Mouse (Mus musculus) heart, adult 8-10 months (tissue): ENCODE measurements around the gene Dync1li2. TPM values are rescaled to one million over a fixed set of nuclear protein-coding genes. Genes with fewer than 3 reads are reported as not detected.

Source experiments
- DNase-seq: peaks from one replicate; pipeline ENCODE4 v3.0.0; 2022; ENCODE audit warnings: low spot score
- total RNA-seq, 4 experiments: library from RNA; stranded (reverse); gene quantifications; 2 replicates each; pipeline ENCODE4 v1.2.4; 2022

The Dync1li2 gene
- total RNA-seq = 100 to 1,000 TPM in 2 of 4 experiments, 10 to 100 TPM in 2; 80.4 to 113 (median 96.5) TPM

DNA sequence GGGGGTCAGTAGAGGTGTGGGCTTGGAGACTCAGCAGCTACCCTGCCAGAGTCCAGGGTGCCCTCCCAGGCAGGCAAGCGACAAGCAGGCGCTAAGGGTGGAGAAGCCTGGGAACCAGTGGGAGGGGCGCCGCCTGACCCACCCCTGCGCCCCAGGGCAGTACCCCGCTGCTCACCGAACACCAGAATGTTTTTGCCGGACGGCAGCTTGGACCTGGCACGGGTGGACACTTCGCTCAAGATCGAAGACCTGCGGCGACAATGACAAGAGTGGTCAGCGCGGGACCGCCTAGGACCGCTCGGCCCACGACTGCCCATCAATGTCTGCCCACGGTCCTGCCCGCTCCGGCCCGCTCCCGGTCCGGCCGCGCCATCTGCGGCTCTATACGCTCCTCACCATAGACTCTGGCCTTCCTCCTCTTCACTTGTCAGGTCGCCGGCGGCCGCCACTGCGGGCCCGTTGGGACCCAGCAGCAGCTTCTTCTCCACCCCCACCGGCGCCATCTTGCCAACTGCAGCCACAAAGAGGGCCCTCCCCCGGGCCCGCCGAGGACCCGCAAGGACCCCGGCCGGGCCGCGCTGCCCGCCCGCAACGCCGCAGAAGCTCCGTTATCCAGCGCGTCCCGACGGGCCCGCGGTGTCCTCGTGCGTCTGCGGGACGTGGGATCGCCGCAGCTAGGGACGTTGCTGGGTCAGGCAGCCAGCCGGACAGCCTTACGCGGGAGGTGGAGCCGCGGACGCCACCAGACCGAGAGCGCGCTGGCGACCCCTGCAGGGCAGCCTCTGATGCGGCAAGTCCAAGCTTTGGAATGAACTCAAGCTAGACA lies at the start of gene Dync1li2:
Gene Dync1li2 (minus strand): TSS at position 749 of the 826 bp plus-strand sequence.
- DNase-seq = peak; percentile 89

DNA sequence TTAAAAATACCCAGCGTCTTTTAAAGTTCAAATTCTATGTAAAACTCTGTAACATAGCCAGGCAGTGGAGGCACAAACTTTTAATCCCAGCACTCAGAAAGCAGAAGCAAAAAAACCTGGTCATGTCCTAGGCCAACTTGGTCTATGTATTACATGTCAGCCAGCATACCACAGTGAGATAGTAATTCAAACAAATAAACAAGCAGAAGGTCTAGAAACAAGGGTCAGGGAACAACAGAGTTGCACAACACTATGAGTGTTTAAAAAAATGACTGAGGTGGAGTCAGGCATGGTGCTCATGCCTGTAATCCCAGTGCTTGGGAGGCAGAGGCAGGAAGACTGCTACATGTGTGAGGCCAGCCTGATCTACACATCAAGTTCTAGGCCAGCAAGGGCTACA lies 36.2 kb upstream of the Dync1li2 start:
- no peak for DNase-seq

DNA sequence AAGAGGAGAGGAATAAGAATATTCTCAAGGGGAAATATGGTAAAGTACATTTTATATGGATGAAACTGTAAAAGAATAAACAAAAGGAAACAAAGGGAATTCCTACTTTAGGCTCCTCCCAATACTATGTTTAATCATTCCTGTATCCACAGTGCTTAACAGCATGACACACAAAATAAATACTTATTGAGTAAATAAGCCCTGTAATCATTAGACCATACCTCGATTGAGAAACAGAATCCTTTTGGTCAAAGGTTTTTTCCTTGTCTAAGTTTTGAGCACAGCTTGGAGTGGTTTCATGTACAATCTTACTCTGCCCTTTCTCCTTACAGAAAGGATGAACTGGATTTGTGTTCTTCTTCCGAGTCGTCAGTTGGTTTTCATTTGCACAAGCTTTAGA lies 29.6 kb upstream of the Dync1li2 start:
- DNase-seq = no peak

DNA sequence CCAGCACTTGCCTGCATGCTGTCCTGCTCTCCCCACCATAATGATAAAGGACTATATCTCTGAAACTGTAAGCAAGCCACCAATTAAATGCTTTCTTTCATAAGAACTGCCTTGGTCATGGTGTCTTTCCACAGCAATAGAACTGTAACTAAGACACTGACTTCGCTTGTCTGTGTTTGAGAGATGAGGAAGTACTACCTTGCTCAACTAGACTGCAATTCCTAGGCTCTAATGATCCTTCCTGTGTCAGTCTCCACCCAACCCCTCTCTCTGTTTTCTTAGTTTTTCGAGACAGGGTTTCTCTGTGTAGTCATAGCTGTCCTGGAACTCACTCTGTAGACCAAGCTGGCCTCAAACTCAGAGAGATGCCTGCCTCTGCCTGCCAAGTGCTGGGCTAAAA lies 24.6 kb upstream of the Dync1li2 start:
- DNase-seq = no peak

DNA sequence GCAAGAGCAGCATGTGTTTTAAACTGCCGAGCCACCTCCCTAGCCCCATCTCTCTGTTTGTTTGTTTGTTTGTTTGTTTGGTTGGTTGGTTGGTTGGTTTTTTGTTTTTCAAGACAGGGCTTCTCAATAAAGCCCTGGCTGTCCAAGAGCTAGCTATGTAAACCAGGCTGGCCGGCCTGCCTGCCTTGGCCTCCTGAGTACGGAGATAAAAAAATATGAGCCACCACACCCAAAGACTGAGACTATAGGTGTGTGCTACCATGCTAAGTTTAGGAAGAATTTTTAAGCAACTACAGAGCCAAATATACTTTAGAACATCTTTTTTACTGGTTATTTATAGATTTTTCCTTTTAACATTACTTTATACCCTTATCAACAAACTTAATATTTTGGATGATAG lies 9.3 kb upstream of the Dync1li2 start:
- DNase-seq = no peak

DNA sequence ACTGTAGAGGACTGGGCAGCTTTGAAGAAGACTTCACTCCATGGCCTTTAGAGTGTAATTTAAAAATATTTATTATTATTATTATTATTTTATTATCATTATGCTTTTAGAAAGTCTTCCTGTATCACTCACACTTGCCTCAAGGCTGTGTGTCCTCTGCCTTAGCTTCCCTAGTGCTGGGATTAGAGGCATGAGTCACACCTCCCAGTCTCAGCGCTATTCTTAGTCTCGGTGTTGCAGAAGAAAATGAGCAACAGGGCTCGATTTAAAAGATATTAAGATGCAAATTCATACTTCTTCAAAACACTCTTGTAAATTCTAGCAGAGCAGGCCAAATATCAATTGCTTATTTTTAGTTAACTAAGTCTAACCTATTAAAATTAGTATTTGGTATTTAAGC lies 5.9 kb upstream of the Dync1li2 start:
- no peak for DNase-seq

DNA sequence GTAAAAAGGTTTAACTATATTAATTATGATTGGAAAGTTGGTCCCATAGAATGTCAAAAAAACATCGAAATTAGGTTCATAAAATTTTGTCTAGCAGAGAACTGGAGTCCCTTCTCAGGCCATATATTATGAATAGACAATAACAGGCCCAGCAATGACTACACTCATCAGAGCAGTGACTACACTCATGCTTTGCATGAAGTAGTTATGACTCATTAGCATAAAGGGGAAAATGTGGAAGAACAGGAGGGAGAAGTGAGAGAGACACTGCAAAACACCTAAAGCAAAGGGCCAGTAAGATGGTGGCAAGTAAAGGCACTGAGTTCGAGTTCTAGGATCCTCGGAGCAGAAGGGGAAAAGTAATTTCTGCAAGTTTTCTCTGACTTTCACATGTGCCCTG lies 3.2 kb upstream of the Dync1li2 start:
- no peak for DNase-seq

DNA sequence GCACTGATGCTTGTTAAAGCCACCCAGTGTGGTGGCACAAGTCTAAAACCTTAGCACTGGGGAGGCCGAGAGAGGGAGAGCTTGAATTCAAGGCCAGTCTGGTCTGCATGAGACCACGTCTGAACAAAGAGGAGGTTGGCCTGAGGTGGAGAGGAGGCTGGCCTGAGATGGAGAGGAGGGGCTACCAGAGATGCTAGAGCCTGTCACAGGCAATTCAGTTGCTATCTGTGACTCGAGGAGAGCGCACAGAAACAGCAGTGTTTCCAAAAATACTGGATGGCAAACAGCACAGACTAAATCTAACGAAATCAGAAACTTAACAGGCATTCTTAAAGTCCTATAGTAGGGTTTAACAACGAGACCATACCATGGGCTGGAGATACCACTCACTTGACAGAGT lies 2.4 kb upstream of the Dync1li2 start:
- DNase-seq = no peak

DNA sequence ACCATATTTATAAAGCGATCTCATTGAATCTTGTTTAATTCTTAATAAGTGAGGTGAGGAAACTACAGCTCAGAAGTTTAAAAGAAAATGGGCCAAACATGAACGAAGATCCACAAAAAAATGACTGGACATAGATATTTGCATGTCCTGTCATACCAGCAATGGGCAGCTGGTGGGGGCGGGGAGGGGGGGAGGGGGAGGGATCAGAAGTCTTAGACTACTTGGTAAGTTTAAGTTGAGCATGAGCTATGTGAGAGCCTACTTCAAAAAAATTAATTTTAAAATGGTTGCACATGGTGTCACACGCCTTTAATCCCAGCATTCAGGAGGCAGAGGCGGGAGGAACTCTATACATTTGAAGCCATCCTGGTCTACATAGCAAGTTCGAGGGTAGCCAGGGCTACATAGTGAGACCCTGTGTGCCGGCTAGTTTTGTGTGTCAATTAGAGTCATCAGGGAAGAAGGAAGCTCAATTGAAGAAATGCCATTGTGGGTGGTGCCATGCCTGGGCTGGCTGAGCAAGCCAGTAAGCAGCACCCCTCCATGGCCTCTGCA lies 355 bp upstream of the Dync1li2 start:
- DNase-seq = no peak

DNA sequence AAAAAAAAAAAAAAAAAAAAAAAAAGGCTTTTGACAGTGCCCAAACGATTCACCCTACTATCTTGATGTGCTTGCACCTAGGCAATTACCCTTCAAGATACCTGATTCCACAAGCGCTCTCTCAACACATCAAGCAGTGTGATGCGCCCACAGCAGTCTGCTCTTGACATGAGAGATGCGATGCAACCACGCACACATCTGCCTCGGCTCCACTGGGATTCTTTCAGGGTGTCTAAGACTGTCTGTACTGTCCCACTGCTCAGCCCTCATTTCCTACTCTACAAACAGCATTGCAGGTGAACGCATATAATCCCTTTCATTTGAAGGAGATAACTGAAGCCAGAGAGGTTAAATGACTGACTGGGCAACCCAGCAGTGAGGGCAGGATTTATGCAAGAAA lies 1.2 kb downstream of the Dync1li2 start:
- no peak for DNase-seq

DNA sequence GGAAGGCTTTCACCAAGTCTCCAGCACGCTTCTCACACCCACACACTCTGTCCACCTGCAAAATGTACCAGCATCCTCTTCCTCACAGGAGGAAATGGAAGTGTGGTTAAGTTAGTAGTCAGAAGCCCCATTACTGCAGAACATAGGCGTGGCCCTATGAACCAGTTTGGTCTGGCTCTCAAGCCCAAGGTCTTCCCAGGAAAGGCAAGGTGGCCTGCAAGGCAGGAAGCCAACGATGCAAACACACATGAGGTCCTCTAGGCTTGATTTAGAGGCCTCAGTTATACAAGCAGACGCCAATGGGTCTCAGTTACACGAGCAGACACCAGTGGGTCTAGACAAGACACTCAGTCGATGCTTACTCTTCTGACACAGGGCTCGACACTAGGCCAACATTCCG lies 3.4 kb downstream of the Dync1li2 start:
- no peak for DNase-seq

DNA sequence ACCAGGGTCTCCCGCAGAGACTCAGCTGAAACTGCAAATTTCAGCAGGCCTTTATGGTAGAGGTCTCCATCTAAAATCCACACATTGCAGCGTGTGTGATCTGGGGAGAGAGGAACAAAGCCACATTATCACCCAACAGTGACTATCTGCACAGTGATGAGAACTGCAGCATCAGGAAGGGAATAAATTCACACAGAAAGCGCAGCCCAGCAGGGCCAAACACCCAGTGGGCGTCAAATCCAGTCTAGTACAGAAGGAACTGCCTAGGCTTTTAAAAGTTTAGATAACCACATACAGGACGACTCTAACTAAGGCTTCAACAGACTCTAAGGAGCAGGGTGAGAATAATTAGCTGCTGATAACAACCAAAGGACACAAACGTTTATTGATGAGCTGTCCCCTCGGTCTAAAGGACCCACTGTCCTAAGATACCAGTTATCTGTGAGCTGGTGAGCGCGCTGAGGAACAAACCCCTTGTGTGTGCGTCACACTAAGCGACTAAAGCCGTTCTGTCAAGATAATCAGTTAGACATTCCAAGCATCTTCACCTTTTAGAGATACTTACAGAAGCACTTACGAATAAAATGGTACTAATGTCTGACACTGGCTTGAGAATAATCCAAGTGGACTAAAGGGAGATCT lies 5.2 kb downstream of the Dync1li2 start:
- DNase-seq = no peak

DNA sequence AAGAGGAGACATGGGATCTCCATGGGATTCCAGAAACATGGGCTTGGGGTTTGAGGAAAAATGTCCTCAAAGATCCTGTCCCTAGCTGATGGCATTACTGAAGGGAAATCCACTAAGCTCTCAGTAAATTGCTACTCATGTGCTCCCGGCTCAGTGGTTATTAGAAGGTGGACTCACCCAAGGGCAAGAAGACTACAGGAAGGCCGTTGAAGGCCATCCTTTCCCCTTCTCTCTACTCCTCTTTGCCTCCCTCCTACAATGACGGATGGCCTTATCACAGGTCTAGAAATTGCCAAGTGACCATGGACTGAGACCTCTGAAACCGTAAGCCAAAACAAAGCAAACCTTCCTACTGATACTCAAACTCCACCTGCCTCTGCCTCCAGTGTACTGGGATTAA lies 6.3 kb downstream of the Dync1li2 start:
- no peak for DNase-seq

DNA sequence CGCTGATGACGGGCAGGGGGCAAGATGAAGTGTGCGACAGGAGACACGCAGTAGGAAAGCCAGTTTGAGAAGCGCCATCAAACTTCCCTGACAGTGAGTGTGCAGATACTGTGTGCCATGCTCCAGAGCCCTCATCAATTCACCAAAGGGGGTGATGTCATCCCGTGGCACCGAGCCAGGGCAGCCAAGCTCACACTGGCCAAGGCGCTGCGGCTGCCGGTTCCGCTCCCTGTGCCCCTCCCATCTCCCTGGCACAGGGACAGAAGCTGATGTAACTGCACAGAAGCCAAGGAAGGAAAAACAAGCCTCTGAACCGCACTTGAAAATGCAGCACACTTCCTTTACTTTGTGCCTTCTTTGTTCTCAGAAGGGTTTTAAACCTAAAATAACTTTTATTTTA lies 6.8 kb downstream of the Dync1li2 start:
- peak; percentile 97 for DNase-seq

DNA sequence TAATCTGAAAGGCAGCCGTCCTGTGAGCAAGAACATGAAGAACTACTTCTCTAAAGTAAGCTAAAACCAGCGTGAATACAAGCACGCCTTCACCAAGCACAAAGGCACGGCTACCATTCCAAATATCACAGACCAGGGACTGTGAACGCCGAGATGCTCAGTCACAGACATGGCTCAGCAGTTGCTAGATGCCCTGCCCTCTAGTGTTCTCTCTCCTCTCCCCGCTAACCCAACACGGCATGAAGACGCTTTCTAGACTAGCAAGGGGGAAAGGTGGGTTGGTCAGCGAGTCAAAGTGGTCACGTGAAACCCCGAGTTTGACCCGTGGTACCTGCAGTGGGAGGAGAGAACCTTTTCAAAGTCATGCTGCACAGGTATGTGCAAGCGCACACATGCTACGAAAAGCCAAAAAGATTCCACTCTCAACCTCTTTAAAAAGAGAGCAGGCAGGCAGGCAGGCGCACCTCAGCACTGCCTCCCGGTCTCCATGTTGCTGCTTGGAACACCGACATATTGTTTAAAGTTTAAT lies 8.0 kb downstream of the Dync1li2 start:
- DNase-seq = no peak

DNA sequence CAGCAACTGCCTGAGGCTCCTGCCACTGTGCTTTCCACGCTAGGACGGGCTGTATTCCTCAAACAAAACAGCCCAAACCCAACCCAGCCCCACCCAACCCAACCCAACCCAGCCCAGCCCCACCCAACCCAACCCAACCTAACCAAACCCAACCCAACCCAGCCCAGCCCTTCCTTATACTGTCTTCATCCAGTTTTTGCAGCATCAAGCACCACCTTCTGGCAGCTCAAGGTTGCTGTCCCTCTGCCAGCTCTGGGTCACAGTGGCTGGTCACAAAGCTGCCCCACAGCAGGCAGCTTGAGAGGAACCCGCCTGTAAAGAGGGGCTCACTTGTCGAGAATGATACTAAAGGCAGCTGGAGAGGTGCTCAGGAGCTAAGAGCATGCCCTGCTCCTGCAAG lies 8.6 kb downstream of the Dync1li2 start:
- DNase-seq = no peak

DNA sequence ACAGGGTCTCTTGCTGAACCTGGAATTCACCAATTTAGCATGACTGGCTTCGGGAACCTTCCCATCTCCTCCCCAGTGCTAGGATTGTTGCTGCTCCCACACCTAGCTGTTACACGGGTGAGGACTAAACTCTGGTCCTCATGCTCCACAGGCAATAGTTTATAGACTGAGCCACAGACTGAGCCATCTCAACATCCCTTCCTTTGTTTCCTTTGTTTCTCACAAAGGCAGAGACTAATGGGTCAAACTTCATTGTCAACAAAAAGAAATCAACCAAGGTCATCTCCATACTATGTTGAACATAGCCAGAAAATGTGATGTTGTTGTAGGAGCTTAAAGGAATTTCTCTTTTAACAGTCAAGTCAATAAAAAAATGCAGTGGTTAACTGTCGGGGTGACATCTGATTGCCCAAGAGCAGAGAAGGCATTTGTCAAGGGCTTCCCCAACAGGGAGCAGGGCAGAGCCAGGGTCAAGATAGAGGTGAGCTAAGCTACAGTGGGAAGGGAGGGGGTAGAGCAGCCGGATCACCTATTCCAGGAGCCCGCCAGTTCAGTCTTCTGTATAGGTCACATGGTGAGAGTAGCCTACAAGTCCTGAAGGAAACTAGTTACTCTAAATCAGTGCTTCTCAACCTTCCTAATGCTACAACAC lies 9.5 kb downstream of the Dync1li2 start:
- no peak for DNase-seq

DNA sequence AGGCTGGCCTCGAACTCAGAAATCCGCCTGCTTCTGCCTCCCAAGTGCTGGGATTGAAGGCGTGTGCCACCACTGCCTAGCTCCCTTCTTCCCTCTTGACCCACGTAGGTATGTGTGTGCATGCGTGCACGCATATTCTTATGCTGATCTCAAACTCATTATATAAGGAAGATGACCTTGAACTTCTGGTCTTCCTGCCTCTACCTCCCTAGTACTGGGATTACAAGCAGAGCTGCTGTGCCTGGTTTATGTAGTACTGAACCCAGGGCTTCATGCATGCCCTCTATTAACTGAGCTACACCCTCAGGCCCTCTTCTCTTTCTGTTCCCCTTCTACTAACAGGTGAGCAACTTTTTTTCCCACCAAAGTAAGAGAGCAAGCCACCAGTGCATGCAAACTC lies 10.2 kb downstream of the Dync1li2 start:
- DNase-seq = no peak

DNA sequence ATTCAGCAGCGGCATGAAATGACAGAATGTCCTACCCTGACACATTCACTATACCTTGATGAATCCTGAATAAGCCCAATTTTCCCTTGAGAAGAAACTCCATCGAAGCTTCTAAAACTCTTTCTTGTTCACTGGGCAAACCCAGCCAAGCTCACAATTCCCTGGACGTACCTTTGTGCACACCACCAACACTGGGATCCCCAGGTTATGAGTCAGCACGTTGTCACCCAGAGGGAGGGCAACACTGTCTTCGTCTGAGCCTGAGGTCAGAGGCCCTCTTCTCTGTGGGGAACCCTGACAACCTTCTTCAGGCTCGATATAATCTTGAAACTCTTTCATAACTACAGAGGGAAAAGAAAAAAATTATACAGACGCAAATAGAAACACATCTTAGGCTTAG lies 12.6 kb downstream of the Dync1li2 start:
- DNase-seq = no peak

DNA sequence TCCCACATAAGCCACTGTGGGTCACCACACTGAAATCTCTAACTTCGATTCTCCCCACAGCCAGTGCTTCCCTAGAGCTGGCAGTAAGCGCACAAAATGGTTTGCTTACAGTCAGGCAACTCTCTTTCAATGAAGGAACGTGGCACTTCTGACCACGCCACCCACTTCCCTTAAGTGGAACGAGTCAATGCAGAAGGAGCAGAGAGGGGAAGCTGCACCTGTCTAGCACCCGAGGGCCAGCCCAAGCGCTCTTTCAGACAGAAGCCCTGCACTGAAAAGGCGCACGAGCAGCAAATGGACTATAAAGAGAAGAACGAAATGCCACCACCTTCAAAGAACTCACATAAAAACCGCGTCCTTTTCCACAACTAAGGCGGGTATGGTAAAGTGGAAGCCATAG lies 15.1 kb downstream of the Dync1li2 start:
- DNase-seq = no peak

DNA sequence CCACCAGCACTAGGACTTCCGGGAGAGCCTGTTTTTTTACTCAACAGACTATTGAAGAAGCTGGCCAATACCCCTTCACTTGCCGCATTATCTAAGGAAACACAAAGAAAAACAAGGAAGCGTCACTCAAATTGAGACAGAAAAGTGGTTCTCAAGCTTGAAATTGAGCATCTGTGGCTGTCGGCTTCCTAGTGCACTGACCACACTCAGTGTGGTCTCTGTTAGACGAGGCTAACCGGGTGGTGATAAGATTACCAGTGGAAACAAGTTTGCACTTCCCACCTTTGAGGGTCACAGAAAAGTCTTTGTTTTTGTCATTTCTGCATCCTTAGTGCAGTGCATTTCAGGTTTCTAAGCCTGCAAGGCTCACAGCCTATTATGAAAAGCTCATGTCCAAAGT lies 20.5 kb downstream of the Dync1li2 start:
- DNase-seq = no peak

DNA sequence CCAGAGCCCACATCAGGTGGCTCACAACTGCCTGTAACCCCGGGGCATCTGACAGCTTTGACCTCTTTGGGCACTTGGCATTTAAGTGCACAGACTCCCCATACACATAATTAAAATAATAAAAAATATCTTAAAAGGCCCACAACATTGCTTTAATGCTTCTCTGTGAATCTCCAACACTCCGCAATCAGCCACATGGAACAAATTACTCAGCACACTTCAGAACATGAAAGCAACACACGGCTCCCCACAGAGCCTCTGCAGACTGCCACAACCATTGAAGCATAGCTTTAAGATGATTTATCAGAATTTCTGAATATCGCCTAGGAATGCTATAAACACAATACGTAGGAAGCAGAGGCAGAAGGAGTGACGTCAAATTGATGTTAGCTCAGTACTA lies 26.8 kb downstream of the Dync1li2 start:
- DNase-seq = no peak
